Mouse (Mus musculus) forebrain, embryonic 10.5 days (tissue): ENCODE results near the gene Kif20b. TPM values are rescaled to one million over a fixed set of nuclear protein-coding genes. Genes with fewer than 3 reads are reported as not detected.

Experiments used
- DNase-seq: peaks from one replicate; pipeline ENCODE4 v3.0.0-alpha.2; 2017; ENCODE audit warnings: low spot score; ENCODE audit errors: extremely low spot score
- H3K27ac ChIP-seq: fragments of 300-500 bp; sonication (generic); 2 replicates; pipeline ENCODE4 v1.5.1; 2016; ENCODE audit warnings: mild to moderate bottlenecking
- H3K27me3 ChIP-seq: fragments of 300-500 bp; sonication (generic); 2 replicates; pipeline ENCODE4 v1.6.1; 2016; ENCODE audit warnings: mild to moderate bottlenecking; ENCODE audit not compliant: poor library complexity, severe bottlenecking
- H3K36me3 ChIP-seq: fragments of 300-500 bp; sonication (generic); replicated peaks from 2 replicates; pipeline ENCODE4 v1.6.1; 2016; ENCODE audit warnings: mild to moderate bottlenecking, moderate library complexity
- H3K4me1 ChIP-seq: fragments of 300-500 bp; sonication (generic); 2 replicates; pipeline ENCODE4 v1.6.1; 2016
- H3K4me3 ChIP-seq: fragments of 300-500 bp; sonication (generic); 2 replicates; pipeline ENCODE4 v1.5.1; 2016; ENCODE audit warnings: mild to moderate bottlenecking, moderate library complexity
- H3K9me3 ChIP-seq: fragments of 300-500 bp; sonication (generic); 2 replicates; pipeline ENCODE4 v1.6.1; 2016; ENCODE audit warnings: mild to moderate bottlenecking, moderate library complexity
- whole genome bisulfite sequencing: fragments of 180-500 bp; shearing (Covaris S2); methylation state at CpG from one replicate; pipeline ENCODE4 v1.1.7; 2016; 5-methylcytosine and 5-hydroxymethylcytosine counted together
- microRNA counts: library from miRNA; unstranded; fragments of <30 nt; microRNA quantifications from one replicate; lab custom pipeline; 2017
- microRNA-seq: library from miRNA; unstranded; fragments of <30 nt; microRNA quantifications from one replicate; pipeline ENCODE4, GENCODE M21; 2017
- polyA plus RNA-seq: library from polyadenylated mRNA; unstranded; fragments of >200 nt; fragmentation: Nextera tagmentation; extraction: Ambion mirVana; gene quantifications from 2 replicates; pipeline ENCODE4 v1.2.1, GENCODE M21; 2016

Kif20b gene
- polyA plus RNA-seq, 1 experiment from 2014 or later = 92.3 TPM

DNA sequence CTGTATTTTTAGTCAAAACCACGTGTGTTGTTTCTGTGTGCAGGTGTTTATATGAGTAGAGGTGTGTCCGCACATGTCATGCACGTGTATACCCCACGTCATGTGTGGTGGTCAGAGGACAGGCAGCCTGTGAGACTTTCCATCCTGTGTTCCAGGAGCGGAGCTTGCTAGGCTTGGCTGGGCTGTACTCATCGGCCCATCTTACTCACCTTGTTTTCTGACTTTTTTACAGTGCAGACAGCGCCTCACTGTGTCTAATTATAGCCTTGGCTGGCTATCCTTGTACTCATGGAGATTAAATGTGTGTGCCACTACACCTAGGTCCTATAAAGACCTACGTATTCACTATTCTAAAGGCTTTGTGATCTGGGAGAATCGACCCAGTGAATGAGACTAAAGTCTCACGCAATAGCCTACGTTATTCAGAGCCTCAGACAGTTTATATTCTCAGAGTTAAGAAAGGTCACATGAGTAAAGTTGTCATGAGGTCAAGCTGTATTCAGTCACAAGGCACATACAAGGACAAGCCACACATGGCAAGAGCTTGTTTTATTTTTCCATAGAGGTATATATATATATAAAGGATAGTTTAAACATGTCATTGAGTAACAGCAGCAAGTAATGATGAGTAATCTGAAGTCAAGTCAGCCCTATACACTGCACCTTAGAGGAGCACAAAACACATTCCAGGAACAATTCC, 31.8 kb downstream of the Kif20b start:
- Histone ChIP-seq H3K27me3 (no peaks in the 10 kb centered on the region), H3K9me3 (no peaks in the 10 kb centered on the region), H3K36me3 (peaks cover 100% of the 10 kb centered on the region), H3K4me3 (no peak overlapping the region), H3K27ac (no peak overlapping the region), H3K4me1 (no peaks in the 10 kb centered on the region)
- DNase-seq = no peak
- 93% methylated on average over 11 of the region's 11 CpGs for WGBS

DNA sequence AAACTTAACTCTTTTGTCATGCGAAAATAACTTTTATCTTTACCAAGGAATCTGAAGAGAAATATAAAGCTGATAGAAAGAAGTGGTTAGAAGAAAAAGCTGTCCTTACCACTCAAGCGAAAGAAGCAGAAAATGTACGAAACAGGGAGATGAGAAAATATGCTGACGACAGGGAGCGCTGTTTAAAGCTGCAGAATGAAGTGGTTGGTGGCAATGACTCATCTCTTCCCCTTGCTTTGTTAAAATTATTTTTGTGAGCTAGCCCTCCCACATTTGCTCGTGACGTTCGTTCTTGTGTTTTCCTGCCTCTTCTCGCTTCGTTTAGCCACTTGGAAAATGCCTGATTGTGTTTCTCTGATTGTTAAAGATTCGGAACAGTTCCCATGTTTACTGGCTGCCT, 37.2 kb downstream of the Kif20b start:
- H3K36me3 ChIP-seq = peaks cover 97% of the 10 kb centered on the region
- WGBS = 90% methylated on average over 11 of the region's 11 CpGs

DNA sequence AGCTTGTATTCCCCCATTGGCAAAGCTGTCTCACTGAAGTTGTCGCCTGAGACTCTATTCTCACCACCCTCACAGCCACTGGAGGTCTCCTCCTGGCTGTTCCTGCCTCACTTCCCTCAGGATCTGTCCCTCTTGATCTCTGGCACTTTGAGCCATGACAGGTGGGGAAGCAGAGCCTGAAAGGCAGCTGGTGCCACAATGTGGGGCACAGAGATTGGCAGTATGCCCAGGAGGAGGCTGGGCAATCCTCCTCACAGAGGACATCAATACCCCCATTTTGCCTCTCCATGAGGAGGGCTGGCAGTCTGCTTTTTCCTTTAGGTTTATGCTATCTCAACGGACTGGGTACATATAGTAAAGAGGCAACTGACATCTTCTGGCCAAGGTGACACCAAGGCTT, 62.6 kb downstream of the Kif20b start:
- H3K27ac ChIP-seq = no peak overlapping the region
- H3K27me3 ChIP-seq = no peaks in the 10 kb centered on the region
- 73% methylated on average over 2 of the region's 2 CpGs for WGBS
- no peaks in the 10 kb centered on the region for H3K4me1 ChIP-seq
- no peak overlapping the region for H3K4me3 ChIP-seq
- DNase-seq = no peak
- no peaks in the 10 kb centered on the region for H3K9me3 ChIP-seq
- no peaks in the 10 kb centered on the region for H3K36me3 ChIP-seq

More for the DNA sequence above, 37.2 kb downstream of the Kif20b start:
- DNase-seq = no peak
- H3K27ac ChIP-seq = no peak overlapping the region
- H3K27me3 ChIP-seq = no peaks in the 10 kb centered on the region
- H3K4me3 ChIP-seq = no peak overlapping the region
- H3K4me1 ChIP-seq = no peaks in the 10 kb centered on the region
- no peaks in the 10 kb centered on the region for H3K9me3 ChIP-seq

DNA sequence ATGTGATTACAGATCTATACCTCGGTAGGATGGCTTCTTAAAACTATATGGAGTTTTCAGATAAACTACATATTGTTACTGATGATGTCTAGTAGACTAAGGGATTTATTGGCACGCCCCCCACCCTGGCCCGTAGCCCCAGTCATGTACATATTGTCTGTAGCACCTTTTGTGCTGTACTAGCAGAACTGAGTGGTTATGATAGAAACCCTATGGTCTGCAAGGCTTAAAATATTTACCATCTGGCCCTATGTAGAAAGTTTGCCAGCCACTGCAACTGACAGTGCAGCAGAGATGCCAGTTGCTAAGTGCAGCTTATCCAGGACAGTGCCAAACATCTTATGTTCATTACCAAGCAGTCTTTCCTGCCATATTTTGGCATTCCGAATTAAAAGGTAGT, 68.3 kb downstream of the Kif20b start:
- 81% methylated on average over 4 of the region's 4 CpGs for WGBS
- Histone ChIP-seq H3K27ac (no peak overlapping the region), H3K4me1 (no peaks in the 10 kb centered on the region)

DNA sequence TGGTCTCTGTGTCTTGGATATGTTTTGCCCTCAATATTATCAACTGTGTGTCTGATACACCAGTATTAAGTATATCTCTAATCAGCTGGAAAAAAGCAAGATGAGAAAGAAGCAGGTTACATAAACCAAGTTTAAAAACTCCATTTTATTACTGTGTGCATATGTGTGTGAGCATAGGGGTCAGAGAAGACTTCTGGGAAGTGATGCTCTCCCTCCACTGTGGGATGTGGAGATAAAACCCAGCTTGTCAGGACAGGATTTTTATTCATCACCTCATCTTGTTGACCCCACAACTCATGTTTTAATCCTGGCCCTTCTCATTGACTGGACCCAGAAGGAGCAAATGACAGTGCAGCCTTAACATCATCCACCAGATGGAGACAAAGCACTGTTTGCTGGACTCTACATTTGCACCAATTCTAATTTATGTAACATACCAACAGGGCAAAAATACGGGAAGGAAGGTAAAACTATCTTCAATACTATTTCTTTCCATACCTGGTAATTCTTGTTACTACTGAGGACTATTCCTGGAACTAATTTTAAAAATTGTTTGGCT, 70.9 kb downstream of the Kif20b start:
- Histone ChIP-seq H3K27ac (no peak overlapping the region), H3K36me3 (no peaks in the 10 kb centered on the region), H3K4me1 (no peaks in the 10 kb centered on the region), H3K27me3 (no peaks in the 10 kb centered on the region), H3K4me3 (no peak overlapping the region), H3K9me3 (no peaks in the 10 kb centered on the region)
- whole genome bisulfite sequencing = 46% methylated on average over 1 of the region's 1 CpGs
- peak; percentile 41 for DNase-seq

More for the DNA sequence above, 68.3 kb downstream of the Kif20b start:
- no peaks in the 10 kb centered on the region for H3K9me3 ChIP-seq
- H3K27me3 ChIP-seq = no peaks in the 10 kb centered on the region
- DNase-seq = no peak
- H3K4me3 ChIP-seq = no peak overlapping the region
- H3K36me3 ChIP-seq = no peaks in the 10 kb centered on the region

DNA sequence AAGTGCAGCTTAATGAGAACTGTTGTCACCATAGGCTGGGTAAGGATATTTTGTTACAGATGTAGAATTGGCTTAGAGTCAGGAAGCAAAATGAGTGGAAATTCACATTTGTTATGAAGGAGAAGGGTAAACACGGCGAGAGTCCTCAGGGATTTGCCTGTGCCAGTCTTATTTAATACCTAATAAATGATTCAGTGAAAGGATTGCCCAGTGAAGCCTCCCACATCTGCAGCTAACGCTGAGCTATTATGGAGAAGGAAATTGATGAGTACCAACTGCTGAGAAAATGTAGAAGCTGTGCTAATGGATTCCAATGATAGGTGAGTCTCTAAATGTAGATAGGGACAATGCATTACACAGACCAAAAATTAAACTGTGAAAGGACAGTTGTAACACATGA, 92.9 kb downstream of the Kif20b start:
- H3K36me3 ChIP-seq = no peaks in the 10 kb centered on the region
- no peak for DNase-seq
- H3K27me3 ChIP-seq = no peaks in the 10 kb centered on the region
- 87% methylated on average over 3 of the region's 3 CpGs for WGBS
- H3K4me3 ChIP-seq = no peak overlapping the region
- no peaks in the 10 kb centered on the region for H3K4me1 ChIP-seq
- H3K9me3 ChIP-seq = no peaks in the 10 kb centered on the region
- no peak overlapping the region for H3K27ac ChIP-seq

DNA sequence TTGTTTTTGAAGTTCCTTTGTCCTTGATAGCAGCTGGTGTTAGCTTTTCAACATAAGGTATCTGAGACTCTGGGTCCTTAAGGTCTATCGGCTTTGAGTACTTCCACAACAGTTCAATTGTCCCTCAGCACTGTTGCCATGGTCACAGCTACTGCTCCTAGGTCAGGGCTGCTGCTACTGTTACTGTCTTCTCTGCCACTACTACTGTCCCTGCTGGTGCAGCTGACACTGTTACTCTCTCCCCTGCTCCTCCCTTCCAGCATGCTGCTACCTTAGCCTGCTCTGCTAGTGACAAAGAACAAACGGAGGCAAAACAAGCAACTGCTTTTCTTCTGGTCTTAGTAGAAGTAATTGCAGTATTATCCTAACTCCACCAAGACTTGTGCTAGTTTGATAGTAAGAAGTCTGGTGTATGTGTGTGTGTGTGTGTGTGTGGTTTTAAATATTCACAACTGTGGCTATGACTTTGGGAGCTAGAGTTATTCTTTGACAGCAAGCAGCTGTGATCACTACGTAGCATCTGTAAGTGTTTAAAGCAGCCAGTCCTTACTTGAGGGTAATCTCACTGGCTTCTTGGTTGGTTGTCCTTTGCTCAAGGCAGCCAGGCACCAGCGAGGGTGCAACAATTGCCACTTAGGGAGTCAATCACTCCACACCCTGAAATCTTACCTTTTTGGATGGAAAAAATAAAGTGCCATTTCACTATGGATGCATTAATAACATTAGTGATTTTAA, 95.5 kb downstream of the Kif20b start:
- no peaks in the 10 kb centered on the region for H3K4me1 ChIP-seq

DNA sequence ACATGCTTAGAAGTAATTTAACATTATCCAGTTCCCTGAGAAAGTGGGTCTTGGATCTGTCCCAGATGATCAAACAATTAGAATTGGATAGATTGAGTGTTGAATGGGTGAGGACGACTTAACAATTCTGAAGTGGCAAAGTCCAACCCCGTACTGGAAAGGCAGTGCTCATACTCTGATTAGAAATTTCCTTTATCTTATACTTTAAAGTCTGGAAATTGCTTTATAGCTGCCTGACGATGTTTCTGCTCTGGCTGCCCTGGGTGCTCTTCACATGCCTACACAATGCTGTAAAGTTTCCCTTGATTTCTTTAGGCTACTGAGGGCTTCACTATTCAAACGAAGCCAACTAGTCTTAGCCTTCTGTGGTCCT, 96.0 kb downstream of the Kif20b start:
- Histone ChIP-seq H3K36me3 (no peaks in the 10 kb centered on the region), H3K9me3 (no peaks in the 10 kb centered on the region), H3K27ac (no peak overlapping the region), H3K4me1 (no peaks in the 10 kb centered on the region), H3K4me3 (no peak overlapping the region), H3K27me3 (no peaks in the 10 kb centered on the region)
- DNase-seq = no peak
- 88% methylated on average over 4 of the region's 4 CpGs for WGBS

More for the DNA sequence above, 95.5 kb downstream of the Kif20b start:
- Histone ChIP-seq H3K36me3 (no peaks in the 10 kb centered on the region), H3K9me3 (no peaks in the 10 kb centered on the region), H3K27ac (no peak overlapping the region), H3K4me3 (no peak overlapping the region), H3K27me3 (no peaks in the 10 kb centered on the region)
- 71% methylated on average over 4 of the region's 4 CpGs for WGBS
- no peak for DNase-seq

MicroRNAs within 50 kb of the gene (microRNA counts, 519-probe panel; counts per million panel counts)
- 341 counts per million, percentile 65 among the panel's probes with 10 or more counts for microRNA mmu-miR-1950 (lab: Ali Mortazavi, UCI)

Small RNA genes within 50 kb of the gene (microRNA-seq; reads per million reads assigned to microRNA genes)
- gene Mir1950 = not detected

Other genes starting within 250 kb of the Kif20b start
- 0.21 and 0.40 TPM in 2 replicates for gene Slc16a12, start 175.1 kb upstream of the Kif20b start, polyA plus RNA-seq
- 7.3 TPM in 2 replicates for gene Pank1, start 42.9 kb upstream of the Kif20b start, polyA plus RNA-seq